Mouse (Mus musculus): ENCODE data around the gene Ccr7.

Gene Ccr7

GRCm38 (mm10) chr11:99154987-99155641 lies at the start of gene Ccr7:
TSS of gene Ccr7 (minus strand) at chr11:99155077.
- peak; percentile 73 to 74 for DNase-seq

GRCm38 (mm10) chr11:99189154-99189582 lies 34.3 kb upstream of the Ccr7 start:
- DNase-seq: peak; percentile 68 to 76

- no peak for DNase-seq
These were observed 32.5 kb upstream of the Ccr7 start for GRCm38 (mm10) chr11:99187348-99187747.

- no peak for DNase-seq
These were observed 32.0 kb upstream of the Ccr7 start for GRCm38 (mm10) chr11:99186836-99187235.

GRCm38 (mm10) chr11:99182575-99182974 lies 27.7 kb upstream of the Ccr7 start:
- no peak for DNase-seq

GRCm38 (mm10) chr11:99180071-99180470 lies 25.2 kb upstream of the Ccr7 start:
- DNase-seq: no peak

GRCm38 (mm10) chr11:99177925-99178198 lies 23.0 kb upstream of the Ccr7 start:
- DNase-seq: no peak

GRCm38 (mm10) chr11:99177054-99177924 lies 22.4 kb upstream of the Ccr7 start:
- no peak for DNase-seq

- DNase-seq: no peak
These were observed 17.1 kb upstream of the Ccr7 start for GRCm38 (mm10) chr11:99172002-99172401.

- DNase-seq: no peak
These were observed 16.6 kb upstream of the Ccr7 start for GRCm38 (mm10) chr11:99171442-99171841.

- peak; percentile 50 to 65 for DNase-seq
These were observed 15.8 kb upstream of the Ccr7 start for GRCm38 (mm10) chr11:99170547-99171267.

GRCm38 (mm10) chr11:99170005-99170404 lies 15.1 kb upstream of the Ccr7 start:
- no peak for DNase-seq

GRCm38 (mm10) chr11:99169438-99169837 lies 14.6 kb upstream of the Ccr7 start:
- DNase-seq: no peak

GRCm38 (mm10) chr11:99168030-99168474 lies 13.2 kb upstream of the Ccr7 start:
- peak; percentile 76 to 84 for DNase-seq

- DNase-seq: no peak
These were observed 12.7 kb upstream of the Ccr7 start for GRCm38 (mm10) chr11:99167576-99167975.

GRCm38 (mm10) chr11:99166241-99166640 lies 11.4 kb upstream of the Ccr7 start:
- no peak for DNase-seq

- DNase-seq: no peak
These were observed 10.3 kb upstream of the Ccr7 start for GRCm38 (mm10) chr11:99165031-99165752.

GRCm38 (mm10) chr11:99162972-99163686 lies 8.3 kb upstream of the Ccr7 start:
- DNase-seq: peak; percentile 66 to 75

- DNase-seq: no peak
These were observed 6.8 kb upstream of the Ccr7 start for GRCm38 (mm10) chr11:99161648-99162047.

GRCm38 (mm10) chr11:99160228-99160627 lies 5.4 kb upstream of the Ccr7 start:
- no peak for DNase-seq

GRCm38 (mm10) chr11:99155817-99156216 lies 940 bp upstream of the Ccr7 start:
- DNase-seq: no peak
